Mouse (Mus musculus) megakaryocyte, embryonic 14.5 days (primary cell): ENCODE data around the gene 1700021F05Rik.

Experiments used
- FLI1 ChIP-seq: IDR thresholded peaks from 2 replicates; pipeline ENCODE4 v1.6.1; 2012; ENCODE audit warnings: low read length, inconsistent platforms, mixed read lengths
- GATA1 ChIP-seq: IDR thresholded peaks from 3 replicates; pipeline ENCODE4 v1.6.1; 2012; ENCODE audit warnings: mixed read lengths, low read length, inconsistent platforms, borderline replicate concordance

DNA sequence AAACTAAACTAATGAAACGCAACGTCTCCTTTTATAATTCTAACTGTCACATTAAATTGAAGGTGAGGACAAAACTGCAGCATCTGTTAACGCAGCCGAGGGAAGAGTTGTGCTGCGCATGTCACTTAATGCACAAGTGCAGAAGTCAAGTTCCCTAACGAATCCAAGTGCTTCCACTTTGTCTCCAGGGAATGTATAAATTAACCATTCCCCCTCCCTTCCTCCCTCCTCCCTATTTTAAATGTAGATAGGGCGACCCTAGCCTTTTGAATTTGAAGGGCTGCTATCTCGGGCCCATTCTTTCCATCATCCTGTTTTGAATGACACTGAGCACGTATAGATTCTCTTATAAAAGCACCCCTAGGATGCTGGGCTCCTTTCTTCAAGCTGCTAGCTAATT is 63.3 kb downstream of the 1700021F05Rik start:
- TF ChIP-seq FLI1 = no peak
- no peak for TF ChIP-seq GATA1
